Mouse (Mus musculus): ENCODE measurements around the gene Slfn9. TPM values are rescaled to one million over a fixed set of nuclear protein-coding genes. Genes with fewer than 3 reads are reported as not detected.
"Not testable (repeated sequence)": the region's sequence is repeated elsewhere in the genome, so short reads cannot be mapped to it uniquely, and the experiment has no call there.

Slfn9 gene
- total and polyA plus RNA-seq, 3 experiments: 6.4 to 12.4 (median 6.7) TPM

DNA sequence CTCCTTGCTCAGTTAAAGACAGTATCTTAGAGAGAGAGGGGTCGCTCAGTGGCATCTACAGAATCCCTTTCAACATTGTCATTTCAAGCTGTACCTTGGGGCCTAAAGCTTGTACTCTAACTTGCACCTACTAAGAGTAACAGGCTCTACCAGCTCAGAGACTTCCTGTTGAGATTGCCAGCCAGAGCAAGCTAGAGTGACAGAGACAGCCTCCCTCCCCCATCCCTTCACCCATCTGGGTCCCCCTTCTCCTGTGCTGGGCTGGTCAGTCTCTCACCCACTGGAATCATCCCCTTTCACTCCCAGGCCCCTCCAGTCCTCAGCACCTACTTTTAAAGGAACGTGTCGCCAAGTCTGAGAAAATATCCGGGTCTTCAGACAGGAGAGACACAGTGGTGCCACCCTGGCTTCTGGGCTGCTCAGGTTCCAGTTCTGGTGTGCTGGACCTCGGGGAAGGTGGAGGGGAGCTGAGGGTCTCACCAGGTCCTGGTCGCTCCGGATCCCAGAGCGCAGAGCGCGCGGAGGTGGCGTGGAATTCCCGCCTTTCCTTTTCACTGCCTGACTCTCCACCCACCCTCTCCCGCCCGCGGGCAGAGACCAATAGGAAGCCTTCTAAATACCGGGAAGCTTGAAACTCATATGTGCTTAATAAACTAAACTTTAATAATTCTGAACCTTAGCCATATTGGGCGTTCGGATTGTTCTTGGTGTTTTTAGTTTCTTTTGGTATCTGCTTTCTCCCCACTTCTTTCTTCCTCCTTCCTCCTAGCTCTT lies 831 bp downstream of the Slfn9 start:
- H3K27ac ChIP-seq (ENCODE audit: insufficient read depth, low read depth); H3K36me3 ChIP-seq (replicated peaks in 1 of 2; ENCODE audit: control insufficient read depth in 1 of 2, insufficient read depth in 1 of 2, low read length in 1 of 2); H3K79me2 ChIP-seq (replicated peaks; ENCODE audit: control insufficient read depth, extremely low read depth, insufficient read depth, poor library complexity, severe bottlenecking); H3K9me3 ChIP-seq (replicated peaks; ENCODE audit: low read length); in situ Hi-C loops (cut with MboI; ENCODE audit: low pct_ligation_motif_present, low pct_unique_long_range_greater_than_20kb, low sequenced_read_pairs); H3K27me3 ChIP-seq (replicated peaks); dilution Hi-C loops (cut with MboI; ENCODE audit: extremely low pct_ligation_motif_present, extremely low pct_unique_long_range_greater_than_20kb, low sequenced_read_pairs): not testable (repeated sequence)
- H3K4me2 ChIP-seq (ENCODE audit: insufficient read depth, low read depth, poor library complexity, severe bottlenecking): peak overlapping the region; percentile 86
- H3K4me1 ChIP-seq (ENCODE audit: control insufficient read depth in 1 of 2, insufficient read depth in 2 of 2): peaks cover 2 to 31% of the 10 kb centered on the region in 2 experiments
- TF ChIP-seq ELF1 (IDR thresholded peaks at IDR 0.05; ENCODE audit: low read depth, low read length): 0 out of 2 replicates have a peak, but pooled peaks have one; percentile 15
- peak overlapping the region; percentile 54 for H3K9ac ChIP-seq (ENCODE audit: insufficient read depth, low read depth)
- peak overlapping the region; percentile 52 to 60 (median 56) for H3K4me3 ChIP-seq (replicated peaks in 1 of 3; ENCODE audit: low read depth in 2 of 3, low read length in 2 of 3, poor library complexity in 1 of 3)
- DNase-seq (ENCODE audit: extremely low read depth): peak; percentile 29

DNA sequence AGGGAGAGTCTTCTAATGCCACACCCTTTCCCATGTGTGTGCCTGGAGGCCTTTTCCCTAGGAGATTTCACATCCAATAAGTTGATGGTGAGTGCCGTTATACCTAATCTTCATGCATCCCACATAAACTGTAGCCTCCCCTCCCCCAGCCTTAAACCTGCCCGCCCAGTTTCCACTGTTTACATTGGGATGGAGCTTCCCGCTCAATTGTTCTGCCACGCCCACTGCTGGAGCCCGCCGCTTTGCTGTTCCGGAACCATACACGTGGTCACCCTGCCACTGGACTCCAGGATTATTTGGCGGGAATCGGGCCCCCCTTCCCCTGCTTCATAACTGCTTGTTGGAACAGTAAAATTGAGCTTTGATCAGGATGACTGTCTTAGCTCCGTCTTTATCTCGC lies 2.3 kb downstream of the Slfn9 start:
- peaks cover 6 to 20% of the 10 kb centered on the region in 2 experiments for H3K36me3 ChIP-seq (replicated peaks in 1 of 2; ENCODE audit: control insufficient read depth in 1 of 2, insufficient read depth in 1 of 2, low read length in 1 of 2)
- H3K4me1 ChIP-seq (ENCODE audit: control insufficient read depth in 1 of 2, insufficient read depth in 2 of 2): peaks cover 2 to 28% of the 10 kb centered on the region in 2 experiments
- in situ Hi-C loops (cut with MboI; ENCODE audit: low pct_ligation_motif_present, low pct_unique_long_range_greater_than_20kb, low sequenced_read_pairs): no loop called here
- dilution Hi-C loops (cut with MboI; ENCODE audit: extremely low pct_ligation_motif_present, extremely low pct_unique_long_range_greater_than_20kb, low sequenced_read_pairs): no loop called here
- H3K9ac ChIP-seq (ENCODE audit: insufficient read depth, low read depth): no peak overlapping the region
- H3K4me2 ChIP-seq (ENCODE audit: insufficient read depth, low read depth, poor library complexity, severe bottlenecking): no peak overlapping the region
- H3K27ac ChIP-seq (ENCODE audit: insufficient read depth, low read depth): no peak overlapping the region
- TF ChIP-seq CTCF (conservative IDR thresholded peaks at IDR 0.05 in 1 of 2, IDR thresholded peaks at IDR 0.05 in 1 of 2; ENCODE audit: low read depth in 2 of 2, low read length in 2 of 2) (no peak), CHD2 (IDR thresholded peaks at IDR 0.05; ENCODE audit: low read length) (no peak), TBP (conservative IDR thresholded peaks at IDR 0.05; ENCODE audit: low read depth, low read length) (no peak), NRF1 (IDR thresholded peaks at IDR 0.05; ENCODE audit: low read depth, low read length) (no peak), RCOR1 (conservative IDR thresholded peaks at IDR 0.05; ENCODE audit: low read depth, low read length) (no peak), E2F4 (IDR thresholded peaks at IDR 0.05; ENCODE audit: insufficient replicate concordance, low read depth, low read length) (no peak), USF2 (conservative IDR thresholded peaks at IDR 0.05; ENCODE audit: low read depth, low read length) (no peak), MYC (IDR thresholded peaks at IDR 0.05; ENCODE audit: low read depth, low read length) (no peak), MEF2A (IDR thresholded peaks at IDR 0.05; ENCODE audit: borderline replicate concordance, low read depth, low read length) (no peak), POLR2A (IDR thresholded peaks at IDR 0.05; ENCODE audit: low read depth, low read length) (no peak), SIN3A (IDR thresholded peaks at IDR 0.05; ENCODE audit: low read length) (no peak), POLR2AphosphoS2 (IDR thresholded peaks at IDR 0.05; ENCODE audit: low read depth, low read length) (no peak), NELFE (IDR thresholded peaks at IDR 0.05; ENCODE audit: low read depth, low read length) (no peak), IRF4 (IDR thresholded peaks at IDR 0.05; ENCODE audit: low read depth, low read length) (no peak), BHLHE40 (IDR thresholded peaks at IDR 0.05; ENCODE audit: low read depth, low read length) (no peak), MXI1 (IDR thresholded peaks at IDR 0.05; ENCODE audit: low read depth, low read length) (no peak), HCFC1 (IDR thresholded peaks at IDR 0.05; ENCODE audit: low read depth, low read length) (no peak), KAT2A (IDR thresholded peaks at IDR 0.05; ENCODE audit: insufficient replicate concordance, low read length) (no peak), ZKSCAN1 (IDR thresholded peaks at IDR 0.05; ENCODE audit: borderline replicate concordance, low read depth, low read length) (no peak)
- DNase-seq (ENCODE audit: extremely low read depth): no peak
- no peaks in the 10 kb centered on the region for H3K27me3 ChIP-seq (replicated peaks)
- 0 out of 2 replicates have a peak, but pooled peaks cover 2% of the 10 kb centered on the region for H3K79me2 ChIP-seq (replicated peaks; ENCODE audit: control insufficient read depth, extremely low read depth, insufficient read depth, poor library complexity, severe bottlenecking)
- H3K9me3 ChIP-seq (replicated peaks; ENCODE audit: low read length): peaks cover 7% of the 10 kb centered on the region
- no peak overlapping the region for H3K4me3 ChIP-seq (replicated peaks in 1 of 3; ENCODE audit: low read depth in 2 of 3, low read length in 2 of 3, poor library complexity in 1 of 3)

Data from CH12.LX (cell line).